Mouse (Mus musculus) forebrain, embryonic 16.5 days (tissue): ENCODE results near the gene Mtfr1l. TPM values are rescaled to one million over a fixed set of nuclear protein-coding genes. Genes with fewer than 3 reads are reported as not detected.
"Not testable (repeated sequence)": the region's sequence is repeated elsewhere in the genome, so short reads cannot be mapped to it uniquely, and the experiment has no call there.

Source experiments
- ATAC-seq: fragments of 200-750 bp; cut with Nextera tagmentation; 2 replicates; pipeline ENCODE4 v1.8.0; 2017; ENCODE audit warnings: mild to moderate bottlenecking, moderate library complexity
- H3K27ac ChIP-seq: fragments of 300-500 bp; sonication (generic); 2 replicates; pipeline ENCODE4 v1.5.1; 2014; ENCODE audit warnings: low read length, control low read depth
- H3K27me3 ChIP-seq: fragments of 300-500 bp; sonication (generic); replicated peaks from 2 replicates; pipeline ENCODE4 v1.6.1; 2014; ENCODE audit warnings: low read length; ENCODE audit not compliant: control insufficient read depth, insufficient read depth
- H3K36me3 ChIP-seq: fragments of 300-500 bp; sonication (generic); 2 replicates; pipeline ENCODE4 v1.6.1; 2014; ENCODE audit not compliant: control insufficient read depth, insufficient read depth
- H3K4me1 ChIP-seq: fragments of 300-500 bp; sonication (generic); replicated peaks from 2 replicates; pipeline ENCODE4 v1.6.1; 2014; ENCODE audit warnings: low read length; ENCODE audit not compliant: control insufficient read depth, insufficient read depth
- H3K4me2 ChIP-seq: fragments of 300-500 bp; sonication (generic); 2 replicates; pipeline ENCODE4 v1.6.1; 2014; ENCODE audit warnings: mild to moderate bottlenecking, low read length, control low read depth
- H3K4me3 ChIP-seq: fragments of 300-500 bp; sonication (generic); replicated peaks from 2 replicates; pipeline ENCODE4 v1.5.1; 2014; ENCODE audit warnings: mild to moderate bottlenecking, low read length, control low read depth
- H3K9ac ChIP-seq: fragments of 300-500 bp; sonication (generic); replicated peaks from 2 replicates; pipeline ENCODE4 v1.6.1; 2014; ENCODE audit warnings: low read depth, low read length, control low read depth
- H3K9me3 ChIP-seq: fragments of 300-500 bp; sonication (generic); 2 replicates; pipeline ENCODE4 v1.6.1; 2016; ENCODE audit warnings: low read length; ENCODE audit not compliant: control insufficient read depth
- WGBS: fragments of 180-500 bp; shearing (Covaris S2); extraction: QIAGEN DNeasy Blood & Tissue Kit; methylation state at CpG from one replicate; pipeline ENCODE4 v1.1.7; 2014; 5-methylcytosine and 5-hydroxymethylcytosine counted together
- polyA plus RNA-seq: library from polyadenylated mRNA; unstranded; fragments of >200 nt; fragmentation: Nextera tagmentation; extraction: Ambion mirVana; gene quantifications from 2 replicates; pipeline ENCODE4 v1.2.1, GENCODE M21; 2015

Mtfr1l gene
- polyA plus RNA-seq, 1 experiment from 2014 or later = 166 TPM

DNA sequence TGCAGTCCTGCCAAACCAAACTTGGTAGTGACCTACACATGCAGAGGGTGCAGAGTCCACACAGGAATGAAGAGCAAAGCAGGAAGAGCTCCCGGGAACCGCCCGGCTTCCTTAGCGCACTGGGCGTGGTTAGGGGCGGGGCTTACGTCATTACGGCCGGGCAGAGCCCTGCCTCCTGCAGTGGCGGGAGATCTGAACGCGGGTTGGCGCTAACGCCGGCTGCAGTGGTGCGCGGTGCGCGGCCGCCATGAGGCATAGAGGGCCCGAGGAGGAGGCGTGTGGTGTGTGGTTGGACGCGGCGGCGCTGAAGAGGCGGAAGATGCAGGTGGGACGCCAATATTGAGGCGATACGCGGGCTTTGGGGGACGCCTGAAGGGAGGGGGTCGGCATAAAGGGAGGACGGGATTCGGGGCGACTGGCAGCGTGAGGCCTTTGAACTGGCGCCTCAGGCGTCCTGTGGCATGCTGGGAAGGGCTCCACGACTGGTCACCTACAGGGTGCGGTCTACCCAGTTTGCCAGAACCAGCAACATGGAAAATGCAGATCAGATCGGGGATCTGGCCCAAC is 24.3 kb downstream of the Mtfr1l start, which contains the start of gene Aunip:
Gene Aunip (plus strand): TSS at position 155 of the 567 bp plus-strand sequence.
- H3K36me3 ChIP-seq = no peaks in the 10 kb centered on the region; the same call in 1 of the 2 replicates
- H3K9ac ChIP-seq = peak within 1 kb of the TSS; percentile 2; the same call in 1 of the 2 replicates
- 0% methylated on average over 42 of the region's 42 CpGs for WGBS
- no peak within 1 kb of the TSS for H3K27ac ChIP-seq
- peaks cover 11% of the 10 kb centered on the region for H3K4me1 ChIP-seq
- peak within 1 kb of the TSS; percentile 44 for H3K4me3 ChIP-seq
- H3K4me2 ChIP-seq = peak within 1 kb of the TSS; percentile 48
- no peaks in the 10 kb centered on the region for H3K9me3 ChIP-seq
- peak; percentile 97 for ATAC-seq
- H3K27me3 ChIP-seq = no peaks in the 10 kb centered on the region

DNA sequence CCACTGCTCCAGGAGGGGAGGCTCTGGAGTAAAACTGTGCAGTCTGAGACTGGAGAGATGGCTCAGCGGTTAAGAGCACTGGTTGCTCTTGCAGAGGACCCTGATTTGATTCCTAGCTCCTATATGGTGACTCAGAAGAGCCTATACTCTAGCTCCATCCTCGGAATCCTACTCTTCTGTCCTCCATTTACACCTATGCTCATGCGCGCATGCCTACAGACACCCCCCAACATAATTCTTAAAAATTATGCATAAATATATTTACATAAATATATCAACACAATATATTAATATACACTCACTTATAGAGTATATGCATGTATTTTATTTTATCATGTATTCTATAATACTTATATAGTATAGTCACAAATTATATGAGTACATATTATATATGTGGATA is 24.8 kb downstream of the Mtfr1l start:
- no peaks in the 10 kb centered on the region for H3K9me3 ChIP-seq
- 73% methylated on average over 4 of the region's 4 CpGs for WGBS
- no peaks in the 10 kb centered on the region; the same call in 1 of the 2 replicates for H3K36me3 ChIP-seq
- ATAC-seq = peak; percentile 22
- no peaks in the 10 kb centered on the region for H3K27me3 ChIP-seq
- peaks cover 11% of the 10 kb centered on the region for H3K4me1 ChIP-seq
- H3K4me2 ChIP-seq = peak overlapping the region; percentile 48
- peak overlapping the region; percentile 44 for H3K4me3 ChIP-seq
- H3K9ac ChIP-seq = no peak overlapping the region
- no peak overlapping the region for H3K27ac ChIP-seq

DNA sequence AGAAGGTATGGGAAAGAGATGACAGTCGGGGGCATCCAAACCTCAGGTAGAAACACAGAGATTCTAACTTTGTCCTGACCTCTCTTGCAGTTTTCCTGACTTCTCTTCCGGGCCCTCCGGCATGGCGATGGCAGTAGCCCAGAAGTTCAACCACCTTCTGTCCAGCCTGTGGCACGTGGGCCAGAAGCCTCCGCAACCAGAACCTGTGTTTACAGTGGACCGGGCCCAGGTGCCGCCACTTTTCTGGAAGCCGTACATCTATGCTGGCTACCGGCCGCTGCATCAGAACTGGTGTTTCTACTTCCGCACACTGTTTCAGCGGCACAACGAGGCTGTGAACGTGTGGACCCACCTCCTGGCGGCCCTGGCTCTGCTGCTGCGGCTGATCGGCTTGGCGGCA is 28.5 kb downstream of the Mtfr1l start:
- Histone ChIP-seq H3K9me3 (no peaks in the 10 kb centered on the region), H3K27me3 (no peaks in the 10 kb centered on the region), H3K4me1 (peaks cover 4% of the 10 kb centered on the region), H3K36me3 (no peaks in the 10 kb centered on the region; the same call in 1 of the 2 replicates), H3K4me2 (no peak overlapping the region), H3K27ac (no peak overlapping the region), H3K9ac (no peak overlapping the region), H3K4me3 (no peak overlapping the region)
- 90% methylated on average over 19 of the region's 19 CpGs for WGBS
- no peak for ATAC-seq

DNA sequence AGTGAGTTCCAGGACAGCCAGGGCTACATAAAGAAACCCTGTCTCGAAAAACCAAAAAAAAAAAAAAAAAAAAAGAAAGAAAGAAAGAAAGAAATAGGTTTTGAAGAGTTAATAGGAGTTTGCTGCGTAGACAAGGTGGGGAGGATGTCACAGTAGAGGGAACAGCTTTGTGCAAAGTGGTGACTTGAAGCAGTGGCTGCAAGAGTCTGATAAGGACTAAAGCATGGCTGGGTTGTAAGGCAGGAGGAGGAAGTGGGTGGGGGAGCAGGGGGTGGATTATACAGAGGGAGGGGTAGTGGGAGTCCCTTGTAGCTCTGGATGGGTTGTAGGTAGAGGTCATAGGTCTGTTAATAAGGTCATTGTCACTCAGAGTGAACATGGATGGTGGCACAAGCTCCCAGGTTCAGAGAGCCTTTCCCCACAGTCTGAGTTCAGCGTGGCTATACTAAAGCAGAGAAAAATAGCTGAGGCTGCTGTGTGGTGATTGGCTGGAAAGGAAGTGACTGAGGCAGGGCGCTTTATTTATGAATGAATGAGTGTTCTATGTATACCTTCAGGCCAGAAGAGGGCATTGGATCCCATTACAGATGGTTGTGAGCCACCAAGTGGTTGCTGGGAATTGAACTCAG is 29.1 kb downstream of the Mtfr1l start:
- no peak overlapping the region for H3K27ac ChIP-seq
- H3K4me3 ChIP-seq = no peak overlapping the region
- H3K4me1 ChIP-seq = peaks cover under 1% of the 10 kb centered on the region
- no peaks in the 10 kb centered on the region; the same call in 1 of the 2 replicates for H3K36me3 ChIP-seq
- ATAC-seq = no peak
- H3K4me2 ChIP-seq = no peak overlapping the region
- no peak overlapping the region for H3K9ac ChIP-seq
- H3K9me3 ChIP-seq = no peaks in the 10 kb centered on the region
- WGBS = 75% methylated on average over 3 of the region's 4 CpGs
- H3K27me3 ChIP-seq = no peaks in the 10 kb centered on the region

DNA sequence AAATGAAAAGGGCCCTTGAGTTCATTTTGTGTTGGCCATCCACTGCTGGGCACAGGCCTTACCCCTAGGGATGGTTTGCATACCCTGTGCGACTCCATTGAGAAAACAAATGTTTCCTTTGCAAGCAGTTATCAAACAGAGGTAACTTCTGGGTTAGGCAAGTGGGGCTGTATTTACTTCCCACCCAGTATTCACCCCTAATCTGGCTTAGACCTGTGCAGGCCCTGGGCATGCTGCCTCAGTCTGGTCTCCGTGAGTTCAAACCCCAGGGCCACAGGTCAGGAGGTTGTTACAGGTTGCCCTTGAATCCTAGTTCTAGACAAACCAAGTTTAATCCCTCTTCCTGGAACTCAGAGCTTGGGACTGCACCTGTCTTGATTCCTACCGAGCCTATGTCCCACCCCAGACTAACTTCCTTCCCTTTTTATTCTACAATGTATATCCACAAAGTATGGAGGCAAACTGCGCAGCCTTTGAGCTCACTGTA is 29.8 kb downstream of the Mtfr1l start:
- H3K9ac ChIP-seq = no peak overlapping the region
- H3K9me3 ChIP-seq = no peaks in the 10 kb centered on the region
- H3K4me2 ChIP-seq = no peak overlapping the region
- H3K27ac ChIP-seq = no peak overlapping the region
- 84% methylated on average over 4 of the region's 4 CpGs for WGBS
- ATAC-seq = no peak
- no peaks in the 10 kb centered on the region; the same call in 1 of the 2 replicates for H3K36me3 ChIP-seq
- H3K27me3 ChIP-seq = no peaks in the 10 kb centered on the region
- no peak overlapping the region for H3K4me3 ChIP-seq
- H3K4me1 ChIP-seq = no peaks in the 10 kb centered on the region

DNA sequence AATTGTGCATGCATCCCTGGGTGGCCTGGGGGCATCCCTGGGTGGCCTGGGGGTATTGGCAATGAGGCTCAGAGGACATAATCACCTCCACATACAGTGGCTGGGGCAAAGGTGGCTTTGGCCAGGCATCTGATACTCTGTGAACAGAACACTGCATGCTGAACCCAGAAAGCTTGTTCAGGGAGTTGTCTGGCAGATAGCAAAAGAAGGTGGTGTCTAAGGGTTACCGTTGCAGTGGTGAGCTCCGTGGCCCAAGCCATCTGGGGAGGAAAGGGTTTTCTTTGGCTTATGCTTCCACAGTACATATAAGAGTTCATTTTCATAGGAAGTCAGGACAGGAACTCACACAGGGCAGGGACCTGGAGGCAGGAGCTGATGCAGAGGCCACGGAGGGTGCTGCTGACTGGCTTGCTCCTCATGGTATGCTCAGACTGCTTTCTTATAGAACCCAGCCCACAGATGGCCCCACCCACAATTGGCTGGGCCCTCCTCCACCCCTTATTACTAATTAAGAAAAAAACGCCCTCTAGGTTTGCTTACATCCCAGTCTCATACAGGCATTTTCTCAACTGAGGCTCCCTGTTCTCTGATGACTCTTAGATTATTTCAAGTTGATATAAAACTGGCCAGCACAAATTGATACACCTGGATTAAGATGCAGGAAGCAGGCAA is 31.4 kb downstream of the Mtfr1l start:
- H3K9ac ChIP-seq = no peak overlapping the region
- H3K27me3 ChIP-seq = no peaks in the 10 kb centered on the region
- no peak overlapping the region for H3K4me2 ChIP-seq
- 80% methylated on average over 4 of the region's 4 CpGs for WGBS
- no peaks in the 10 kb centered on the region for H3K9me3 ChIP-seq
- no peaks in the 10 kb centered on the region; the same call in 1 of the 2 replicates for H3K36me3 ChIP-seq
- no peak for ATAC-seq
- no peaks in the 10 kb centered on the region for H3K4me1 ChIP-seq
- H3K4me3 ChIP-seq = no peak overlapping the region
- no peak overlapping the region for H3K27ac ChIP-seq

DNA sequence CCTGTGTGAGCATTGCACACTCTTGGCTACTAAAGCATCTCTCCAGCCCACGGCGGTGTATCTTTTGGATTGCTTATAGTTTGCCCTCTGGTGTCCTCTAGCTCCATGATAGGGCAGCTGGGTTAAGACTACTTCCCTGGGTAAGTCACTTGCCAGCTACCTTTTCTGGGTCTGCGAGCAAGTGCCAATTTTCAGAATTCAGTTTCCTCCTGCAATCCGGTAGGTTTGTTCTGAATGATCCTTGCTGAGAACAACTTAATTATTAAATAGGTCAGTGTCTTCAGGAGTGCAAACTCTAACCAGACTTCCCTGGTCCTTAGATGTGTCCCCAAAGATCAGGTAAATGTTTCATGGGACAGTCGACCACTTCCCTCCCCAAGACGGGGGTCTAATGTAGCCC is 34.1 kb downstream of the Mtfr1l start:
- 92% methylated on average over 6 of the region's 6 CpGs for WGBS
- H3K4me2 ChIP-seq = no peak overlapping the region
- no peak for ATAC-seq
- no peaks in the 10 kb centered on the region for H3K27me3 ChIP-seq
- H3K9me3 ChIP-seq = no peaks in the 10 kb centered on the region
- H3K27ac ChIP-seq = no peak overlapping the region
- no peaks in the 10 kb centered on the region for H3K36me3 ChIP-seq
- H3K4me1 ChIP-seq = peaks cover 10% of the 10 kb centered on the region
- no peak overlapping the region for H3K9ac ChIP-seq
- no peak overlapping the region for H3K4me3 ChIP-seq

DNA sequence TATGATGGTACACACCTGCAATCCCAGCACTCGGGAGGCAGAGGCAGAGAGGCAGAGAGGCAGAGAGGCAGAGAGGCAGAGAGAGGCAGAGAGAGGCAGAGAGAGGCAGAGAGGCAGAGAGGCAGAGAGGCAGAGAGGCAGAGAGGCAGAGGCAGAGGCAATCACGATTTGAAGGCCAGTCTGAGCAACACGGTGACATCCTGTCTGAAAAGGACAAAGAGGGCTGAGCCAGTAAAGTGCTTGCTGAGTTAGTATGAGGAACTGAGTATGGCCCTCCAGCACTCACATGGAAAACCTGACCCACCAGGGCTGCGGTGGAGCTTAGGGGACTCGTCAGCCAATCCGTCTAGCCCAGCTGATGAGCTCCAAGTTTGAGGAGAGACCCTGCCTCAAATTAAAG is 36.2 kb downstream of the Mtfr1l start:
- H3K4me3 ChIP-seq, H3K27me3 ChIP-seq, H3K4me2 ChIP-seq, H3K36me3 ChIP-seq, ATAC-seq, H3K27ac ChIP-seq, H3K9ac ChIP-seq, H3K9me3 ChIP-seq: not testable (repeated sequence)
- peaks cover 12% of the 10 kb centered on the region for H3K4me1 ChIP-seq
- WGBS = 95% methylated on average over 6 of the region's 6 CpGs

DNA sequence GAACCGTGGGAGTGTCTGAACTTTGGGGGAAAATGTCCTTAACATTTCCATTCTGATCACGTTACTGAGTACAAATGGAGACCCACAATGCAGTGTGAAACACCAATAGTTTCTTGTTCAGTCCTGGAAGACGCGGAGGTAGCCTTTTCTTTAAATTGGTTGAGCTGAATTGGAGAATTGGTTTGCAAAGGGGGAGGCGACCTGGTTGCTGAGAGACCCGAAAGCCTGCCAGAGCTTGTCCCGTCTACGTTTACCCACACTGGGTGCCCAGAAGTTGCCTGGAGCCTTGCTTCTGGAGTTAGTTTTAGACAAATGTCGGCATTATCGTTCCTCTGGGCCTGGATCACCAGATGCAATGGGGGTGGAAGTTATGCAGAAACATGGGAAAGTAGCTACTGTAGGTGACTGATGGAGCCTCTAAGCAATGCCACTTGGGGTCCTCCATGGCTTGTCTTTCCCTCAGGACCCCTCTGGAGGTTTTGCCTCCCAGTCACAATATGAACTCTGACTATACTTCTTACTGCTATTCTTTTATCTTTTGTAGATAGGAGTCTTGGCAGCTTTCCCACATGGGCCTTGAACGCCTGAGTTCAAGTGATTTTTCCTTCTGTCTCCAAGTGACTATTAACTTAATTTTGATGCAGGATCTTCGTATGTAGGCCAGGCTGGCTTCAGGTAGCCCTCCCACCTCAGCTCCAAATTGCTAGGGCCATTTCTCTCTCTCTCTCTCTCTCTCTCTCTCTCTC is 37.0 kb downstream of the Mtfr1l start:
- peak overlapping the region; percentile 18 for H3K27ac ChIP-seq
- H3K36me3 ChIP-seq = no peaks in the 10 kb centered on the region
- peak overlapping the region; percentile 52; the same call in 1 of the 2 replicates for H3K4me3 ChIP-seq
- H3K27me3 ChIP-seq = no peaks in the 10 kb centered on the region
- peak; percentile 27; the same call in 1 of the 2 replicates for ATAC-seq
- H3K9ac ChIP-seq = 0 out of 2 replicates have a peak overlapping the region, but pooled peaks have one; percentile 70
- WGBS = 49% methylated on average over 12 of the region's 12 CpGs
- peak overlapping the region; percentile 66 for H3K4me2 ChIP-seq
- no peaks in the 10 kb centered on the region for H3K9me3 ChIP-seq
- peaks cover 12% of the 10 kb centered on the region for H3K4me1 ChIP-seq
